Mouse (Mus musculus): ENCODE data around the gene Ms4a6b.
"Not testable (repeated sequence)": the region's sequence is repeated elsewhere in the genome, so short reads cannot be mapped to it uniquely, and the experiment has no call there.

- not testable (repeated sequence) for TF ChIP-seq GATA1, TAL1 (IDR thresholded peaks at IDR 0.05; ENCODE audit: low read length)
These were observed 28.1 kb downstream of the Ms4a6b start for GRCm38 (mm10) chr19:11544383-11544782.
